Mouse (Mus musculus) forebrain, embryonic 10.5 days (tissue): Measurements from ENCODE around the gene Cecr2. TPM values are rescaled to one million over a fixed set of nuclear protein-coding genes. Genes with fewer than 3 reads are reported as not detected.
A peak's percentile ranks its signal among the peaks of the same experiment; 100 is the strongest.
"Not testable (repeated sequence)": the region's sequence is repeated elsewhere in the genome, so short reads cannot be mapped to it uniquely, and the experiment has no call there.

Experiments
- DNase-seq: peaks from one replicate; pipeline ENCODE4 v3.0.0-alpha.2; 2017; ENCODE audit warnings: low spot score; ENCODE audit errors: extremely low spot score
- H3K27ac ChIP-seq: fragments of 300-500 bp; sonication (generic); 2 replicates; pipeline ENCODE4 v1.5.1; 2016; ENCODE audit warnings: mild to moderate bottlenecking
- H3K27me3 ChIP-seq: fragments of 300-500 bp; sonication (generic); 2 replicates; pipeline ENCODE4 v1.6.1; 2016; ENCODE audit warnings: mild to moderate bottlenecking; ENCODE audit not compliant: poor library complexity, severe bottlenecking
- H3K36me3 ChIP-seq: fragments of 300-500 bp; sonication (generic); replicated peaks from 2 replicates; pipeline ENCODE4 v1.6.1; 2016; ENCODE audit warnings: mild to moderate bottlenecking, moderate library complexity
- H3K4me1 ChIP-seq: fragments of 300-500 bp; sonication (generic); 2 replicates; pipeline ENCODE4 v1.6.1; 2016
- H3K4me3 ChIP-seq: fragments of 300-500 bp; sonication (generic); 2 replicates; pipeline ENCODE4 v1.5.1; 2016; ENCODE audit warnings: mild to moderate bottlenecking, moderate library complexity
- H3K9me3 ChIP-seq: fragments of 300-500 bp; sonication (generic); 2 replicates; pipeline ENCODE4 v1.6.1; 2016; ENCODE audit warnings: mild to moderate bottlenecking, moderate library complexity
- WGBS: fragments of 180-500 bp; shearing (Covaris S2); methylation state at CpG from one replicate; pipeline ENCODE4 v1.1.7; 2016; 5-methylcytosine and 5-hydroxymethylcytosine counted together
- polyA plus RNA-seq: library from polyadenylated mRNA; unstranded; fragments of >200 nt; fragmentation: Nextera tagmentation; extraction: Ambion mirVana; gene quantifications from 2 replicates; pipeline ENCODE4 v1.2.1, GENCODE M21; 2016

Gene Cecr2
- polyA plus RNA-seq, 1 experiment from 2014 or later: 13.0 TPM

GRCm38 (mm10) chr6:120644346-120645299 lies 21.5 kb upstream of the Cecr2 start:
- no peaks in the 10 kb centered on the region for H3K27me3 ChIP-seq
- no peak overlapping the region; the same call in 1 of the 2 replicates for H3K27ac ChIP-seq
- peaks cover 13% of the 10 kb centered on the region for H3K4me1 ChIP-seq
- 53% methylated on average over 23 of the region's 23 CpGs for WGBS
- H3K9me3 ChIP-seq: no peaks in the 10 kb centered on the region
- no peak overlapping the region for H3K4me3 ChIP-seq
- H3K36me3 ChIP-seq: no peaks in the 10 kb centered on the region
- DNase-seq: no peak

GRCm38 (mm10) chr6:120647246-120648028 lies 18.7 kb upstream of the Cecr2 start:
- not testable (repeated sequence) for H3K36me3 ChIP-seq, H3K9me3 ChIP-seq, H3K27me3 ChIP-seq, DNase-seq, H3K27ac ChIP-seq, H3K4me3 ChIP-seq
- H3K4me1 ChIP-seq: peaks cover 13% of the 10 kb centered on the region
- 94% methylated on average over 4 of the region's 4 CpGs for WGBS

GRCm38 (mm10) chr6:120648205-120648604 lies 18.0 kb upstream of the Cecr2 start:
- no peak for DNase-seq
- 86% methylated on average over 5 of the region's 5 CpGs for WGBS

GRCm38 (mm10) chr6:120652666-120653065 lies 13.5 kb upstream of the Cecr2 start:
- H3K27ac ChIP-seq: no peak overlapping the region; the same call in 1 of the 2 replicates
- peak; percentile 18 for DNase-seq
- H3K4me3 ChIP-seq: no peak overlapping the region
- H3K36me3 ChIP-seq: no peaks in the 10 kb centered on the region
- 28% methylated on average over 7 of the region's 7 CpGs for WGBS
- no peaks in the 10 kb centered on the region for H3K9me3 ChIP-seq
- H3K4me1 ChIP-seq: peaks cover 10% of the 10 kb centered on the region
- no peaks in the 10 kb centered on the region for H3K27me3 ChIP-seq

More at GRCm38 (mm10) chr6:120648205-120648604, 18.0 kb upstream of the Cecr2 start:
- H3K36me3 ChIP-seq: no peaks in the 10 kb centered on the region
- H3K9me3 ChIP-seq: no peaks in the 10 kb centered on the region
- no peaks in the 10 kb centered on the region for H3K27me3 ChIP-seq
- no peak overlapping the region for H3K27ac ChIP-seq
- H3K4me1 ChIP-seq: peaks cover 20% of the 10 kb centered on the region
- H3K4me3 ChIP-seq: no peak overlapping the region

GRCm38 (mm10) chr6:120655702-120656101 lies 10.5 kb upstream of the Cecr2 start:
- Histone ChIP-seq H3K4me3 (no peak overlapping the region), H3K27me3 (no peaks in the 10 kb centered on the region)

GRCm38 (mm10) chr6:120658848-120659247 lies 7.3 kb upstream of the Cecr2 start:
- no peaks in the 10 kb centered on the region for H3K9me3 ChIP-seq
- H3K4me1 ChIP-seq: peaks cover under 1% of the 10 kb centered on the region; the same call in 1 of the 2 replicates
- 89% methylated on average over 7 of the region's 7 CpGs for WGBS
- H3K27me3 ChIP-seq: peaks cover 4% of the 10 kb centered on the region; the same call in 1 of the 2 replicates
- no peak for DNase-seq
- no peak overlapping the region for H3K4me3 ChIP-seq
- H3K27ac ChIP-seq: no peak overlapping the region
- no peaks in the 10 kb centered on the region for H3K36me3 ChIP-seq

More at GRCm38 (mm10) chr6:120655702-120656101, 10.5 kb upstream of the Cecr2 start:
- Histone ChIP-seq H3K36me3 (no peaks in the 10 kb centered on the region), H3K9me3 (no peaks in the 10 kb centered on the region), H3K27ac (no peak overlapping the region), H3K4me1 (peaks cover 10% of the 10 kb centered on the region)
- no peak for DNase-seq
- 86% methylated on average over 3 of the region's 3 CpGs for WGBS

GRCm38 (mm10) chr6:120665415-120665815 lies 754 bp upstream of the Cecr2 start:
- Histone ChIP-seq H3K27me3 (peaks cover 12% of the 10 kb centered on the region), H3K9me3 (no peaks in the 10 kb centered on the region), H3K36me3 (no peaks in the 10 kb centered on the region), H3K27ac (peak overlapping the region; percentile 100), H3K4me1 (peaks cover 35% of the 10 kb centered on the region), H3K4me3 (peak overlapping the region; percentile 94)
- WGBS: under 1% methylated on average over 21 of the region's 21 CpGs
- peak; percentile 85 for DNase-seq

GRCm38 (mm10) chr6:120666761-120667421 lies 722 bp downstream of the Cecr2 start:
- DNase-seq: peak; percentile 75
- H3K4me3 ChIP-seq: peak overlapping the region; percentile 94
- peaks cover 12% of the 10 kb centered on the region for H3K27me3 ChIP-seq
- under 1% methylated on average over 87 of the region's 87 CpGs for whole genome bisulfite sequencing
- H3K36me3 ChIP-seq: no peaks in the 10 kb centered on the region
- H3K27ac ChIP-seq: peak overlapping the region; percentile 100
- no peaks in the 10 kb centered on the region for H3K9me3 ChIP-seq
- peaks cover 36% of the 10 kb centered on the region for H3K4me1 ChIP-seq

GRCm38 (mm10) chr6:120667422-120667781 lies 1.2 kb downstream of the Cecr2 start:
- Histone ChIP-seq H3K4me1 (peaks cover 36% of the 10 kb centered on the region), H3K36me3 (no peaks in the 10 kb centered on the region), H3K4me3 (peak overlapping the region; percentile 94), H3K27ac (peak overlapping the region; percentile 100), H3K27me3 (peaks cover 12% of the 10 kb centered on the region), H3K9me3 (no peaks in the 10 kb centered on the region)
- WGBS: 0% methylated on average over 7 of the region's 7 CpGs
- DNase-seq: no peak

- Histone ChIP-seq H3K27me3 (peaks cover 12% of the 10 kb centered on the region), H3K27ac (peak overlapping the region; percentile 100), H3K9me3 (no peaks in the 10 kb centered on the region), H3K4me1 (peaks cover 36% of the 10 kb centered on the region), H3K4me3 (peak overlapping the region; percentile 94), H3K36me3 (no peaks in the 10 kb centered on the region)
- WGBS: 21% methylated on average over 7 of the region's 7 CpGs
- no peak for DNase-seq
Observed at GRCm38 (mm10) chr6:120667911-120668310, 1.7 kb downstream of the Cecr2 start.

- H3K9me3 ChIP-seq: no peaks in the 10 kb centered on the region
- no peak for DNase-seq
- 78% methylated on average over 5 of the region's 5 CpGs for WGBS
Observed at GRCm38 (mm10) chr6:120674121-120674520, 8.0 kb downstream of the Cecr2 start.

GRCm38 (mm10) chr6:120674881-120675280 lies 8.7 kb downstream of the Cecr2 start:
- Histone ChIP-seq H3K27me3 (no peaks in the 10 kb centered on the region), H3K9me3 (no peaks in the 10 kb centered on the region), H3K36me3 (peaks cover 6% of the 10 kb centered on the region), H3K4me3 (no peak overlapping the region), H3K4me1 (peaks cover 13% of the 10 kb centered on the region), H3K27ac (no peak overlapping the region)
- no peak for DNase-seq
- WGBS: 95% methylated on average over 4 of the region's 4 CpGs

More at GRCm38 (mm10) chr6:120674121-120674520, 8.0 kb downstream of the Cecr2 start:
- Histone ChIP-seq H3K36me3 (peaks cover 6% of the 10 kb centered on the region), H3K27me3 (no peaks in the 10 kb centered on the region), H3K27ac (no peak overlapping the region), H3K4me1 (peaks cover 19% of the 10 kb centered on the region), H3K4me3 (no peak overlapping the region)
